Mouse (Mus musculus) stomach, embryonic 15.5 days (tissue): Measurements from ENCODE around the gene Dmbx1. TPM values are rescaled to one million over a fixed set of nuclear protein-coding genes. Genes with fewer than 3 reads are reported as not detected.
A peak's percentile ranks its signal among the peaks of the same experiment; 100 is the strongest.

Experiments
- ATAC-seq: fragments of 200-750 bp; cut with Nextera tagmentation; 2 replicates; pipeline ENCODE4 v1.8.0; 2017; ENCODE audit warnings: low read depth, moderate number of reproducible peaks, moderate TSS enrichment; ENCODE audit not compliant: insufficient read depth, low FRiP score
- H3K27ac ChIP-seq: fragments of 300-500 bp; sonication (generic); 2 replicates; pipeline ENCODE4 v1.5.1; 2015; ENCODE audit warnings: mild to moderate bottlenecking, inconsistent platforms
- H3K27me3 ChIP-seq: fragments of 300-500 bp; sonication (generic); replicated peaks from 2 replicates; pipeline ENCODE4 v1.6.1; 2015; ENCODE audit warnings: inconsistent platforms
- H3K36me3 ChIP-seq: fragments of 300-500 bp; sonication (generic); 2 replicates; pipeline ENCODE4 v1.6.1; 2015; ENCODE audit warnings: inconsistent platforms
- H3K4me1 ChIP-seq: fragments of 300-500 bp; sonication (generic); 2 replicates; pipeline ENCODE4 v1.6.1; 2015; ENCODE audit warnings: inconsistent platforms
- H3K4me2 ChIP-seq: fragments of 300-500 bp; sonication (generic); 2 replicates; pipeline ENCODE4 v1.6.1; 2015; ENCODE audit warnings: mild to moderate bottlenecking, inconsistent platforms
- H3K4me3 ChIP-seq: fragments of 300-500 bp; sonication (generic); replicated peaks from 2 replicates; pipeline ENCODE4 v1.5.1; 2015; ENCODE audit warnings: inconsistent platforms
- H3K9ac ChIP-seq: fragments of 300-500 bp; sonication (generic); 2 replicates; pipeline ENCODE4 v1.6.1; 2015; ENCODE audit warnings: inconsistent platforms
- H3K9me3 ChIP-seq: fragments of 300-500 bp; sonication (generic); 2 replicates; pipeline ENCODE4 v1.6.1; 2016; ENCODE audit warnings: inconsistent platforms
- WGBS: fragments of 180-500 bp; shearing (Covaris S2); methylation state at CpG from one replicate; pipeline ENCODE4 v1.1.7; 2015; 5-methylcytosine and 5-hydroxymethylcytosine counted together
- polyA plus RNA-seq: library from polyadenylated mRNA; unstranded; fragments of >200 nt; fragmentation: Nextera tagmentation; extraction: Ambion mirVana; gene quantifications from 2 replicates; pipeline ENCODE4 v1.2.1, GENCODE M21; 2015

Dmbx1 gene
- polyA plus RNA-seq, 1 experiment from 2014 or later = 0.03 TPM

DNA sequence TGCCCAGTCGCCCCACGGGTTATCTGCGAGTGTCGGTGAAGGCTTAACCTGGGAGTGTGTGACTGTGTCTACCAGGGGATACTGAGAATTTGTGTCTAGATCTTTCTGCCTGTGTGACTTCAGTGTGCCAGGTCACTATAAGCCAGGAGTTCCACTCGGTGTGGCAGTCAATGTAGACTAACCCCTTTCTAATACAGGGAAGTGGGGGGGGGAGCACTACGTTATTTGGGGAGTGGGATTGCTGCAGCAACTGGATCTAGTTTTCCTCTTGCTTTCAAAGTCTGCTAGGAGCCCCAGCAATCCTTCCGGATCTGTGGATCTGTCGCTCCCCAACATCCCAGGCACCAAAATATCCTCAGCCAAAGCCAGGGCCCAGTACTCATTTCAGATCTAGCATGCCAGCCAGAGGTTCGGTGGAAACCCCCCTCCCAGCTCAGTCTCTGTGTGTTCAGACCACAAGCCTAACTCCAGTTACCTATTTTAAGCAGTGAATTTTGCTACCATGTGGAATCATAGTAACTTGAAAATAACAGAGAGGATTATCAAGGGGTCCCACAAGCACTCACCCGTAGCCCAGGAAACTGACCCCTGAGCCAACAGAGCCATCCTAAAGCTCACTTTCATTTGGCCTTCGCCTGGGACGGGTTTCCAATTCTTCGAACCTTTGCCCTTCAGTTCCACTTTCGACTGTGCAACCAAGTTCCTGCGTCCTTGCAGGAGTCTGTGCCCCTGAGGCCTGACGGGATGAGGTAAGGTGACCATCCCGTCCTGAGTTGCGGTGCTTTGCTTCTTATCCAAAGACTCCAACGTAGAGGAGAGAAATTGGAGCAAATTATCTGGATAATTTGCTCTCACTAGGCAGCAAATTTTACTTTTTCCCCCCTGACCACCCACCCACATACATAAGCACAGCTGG, 2.4 kb downstream of the Dmbx1 start:
- Histone ChIP-seq H3K36me3 (no peaks in the 10 kb centered on the region), H3K9ac (no peak overlapping the region), H3K4me3 (no peak overlapping the region), H3K4me1 (peaks cover 11% of the 10 kb centered on the region), H3K27me3 (peaks cover 98% of the 10 kb centered on the region), H3K4me2 (no peak overlapping the region), H3K9me3 (no peaks in the 10 kb centered on the region), H3K27ac (no peak overlapping the region)
- ATAC-seq = no peak
- WGBS = 7% methylated on average over 19 of the region's 19 CpGs

DNA sequence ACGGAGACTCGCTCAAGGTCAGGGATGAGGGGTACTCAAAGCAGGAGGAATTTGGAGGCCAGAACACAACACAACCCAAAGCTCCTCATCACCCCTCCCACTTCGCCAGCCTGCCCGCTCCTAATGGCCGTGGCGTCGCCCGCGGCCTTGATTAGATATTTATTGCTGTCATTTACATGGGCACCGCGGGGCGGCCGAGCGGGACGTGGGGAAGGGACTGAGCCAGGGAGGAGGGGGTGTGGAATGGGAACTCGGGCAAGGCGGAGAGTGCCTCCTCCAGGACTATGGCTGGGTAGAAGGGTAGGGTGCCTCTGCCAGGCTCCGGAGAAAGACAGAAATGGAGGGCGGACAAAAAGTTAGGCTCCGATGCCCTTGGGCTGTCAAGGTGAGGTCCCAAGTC, 3.1 kb downstream of the Dmbx1 start:
- Histone ChIP-seq H3K9me3 (no peaks in the 10 kb centered on the region), H3K4me1 (peaks cover 11% of the 10 kb centered on the region), H3K36me3 (no peaks in the 10 kb centered on the region), H3K27ac (no peak overlapping the region), H3K4me2 (no peak overlapping the region; the same call in 1 of the 2 replicates), H3K27me3 (peaks cover 98% of the 10 kb centered on the region), H3K9ac (no peak overlapping the region), H3K4me3 (no peak overlapping the region)
- no peak for ATAC-seq
- 1% methylated on average over 20 of the region's 20 CpGs for WGBS

DNA sequence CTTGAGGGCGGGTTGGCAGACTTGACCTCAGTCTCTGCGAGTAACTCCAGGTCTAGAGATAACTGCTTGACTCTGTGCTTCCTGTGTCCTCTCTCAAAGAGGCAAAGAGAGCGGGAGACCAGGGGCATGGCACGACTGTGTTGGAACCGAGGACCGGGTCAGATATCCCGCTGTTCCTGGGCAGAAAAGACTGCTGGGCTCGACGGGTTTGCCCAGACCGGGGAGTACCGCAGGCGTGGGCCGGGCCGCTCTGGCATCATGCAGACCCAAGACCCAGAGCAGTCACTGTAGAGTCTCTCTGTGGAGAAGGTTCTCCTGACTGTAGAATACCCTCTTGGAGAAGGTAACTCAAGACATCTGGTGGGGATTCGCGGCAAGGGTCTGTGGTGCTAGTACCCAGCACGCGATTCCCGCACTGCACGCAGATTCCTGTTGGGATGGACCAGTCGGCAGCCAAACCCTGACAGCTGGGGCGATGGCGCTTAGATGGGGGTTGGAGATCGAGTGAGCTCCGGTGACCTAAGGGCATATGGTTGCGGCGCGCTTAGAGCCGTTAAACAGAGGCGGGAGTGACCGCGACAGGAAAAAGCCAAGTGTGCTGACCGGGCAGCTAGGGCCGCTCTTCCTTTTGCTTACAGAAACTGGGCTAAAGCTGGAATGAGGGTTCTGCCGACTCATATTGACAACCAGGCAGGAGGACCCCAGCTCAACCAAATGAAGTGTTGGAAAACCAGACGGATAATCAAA, 3.7 kb downstream of the Dmbx1 start:
- H3K36me3 ChIP-seq = no peaks in the 10 kb centered on the region
- no peak overlapping the region for H3K4me2 ChIP-seq
- no peak for ATAC-seq
- no peaks in the 10 kb centered on the region for H3K9me3 ChIP-seq
- under 1% methylated on average over 36 of the region's 36 CpGs for WGBS
- peaks cover 11% of the 10 kb centered on the region for H3K4me1 ChIP-seq
- H3K4me3 ChIP-seq = peak overlapping the region; percentile 3; the same call in 1 of the 2 replicates
- H3K27ac ChIP-seq = no peak overlapping the region
- no peak overlapping the region for H3K9ac ChIP-seq
- peaks cover 98% of the 10 kb centered on the region for H3K27me3 ChIP-seq

DNA sequence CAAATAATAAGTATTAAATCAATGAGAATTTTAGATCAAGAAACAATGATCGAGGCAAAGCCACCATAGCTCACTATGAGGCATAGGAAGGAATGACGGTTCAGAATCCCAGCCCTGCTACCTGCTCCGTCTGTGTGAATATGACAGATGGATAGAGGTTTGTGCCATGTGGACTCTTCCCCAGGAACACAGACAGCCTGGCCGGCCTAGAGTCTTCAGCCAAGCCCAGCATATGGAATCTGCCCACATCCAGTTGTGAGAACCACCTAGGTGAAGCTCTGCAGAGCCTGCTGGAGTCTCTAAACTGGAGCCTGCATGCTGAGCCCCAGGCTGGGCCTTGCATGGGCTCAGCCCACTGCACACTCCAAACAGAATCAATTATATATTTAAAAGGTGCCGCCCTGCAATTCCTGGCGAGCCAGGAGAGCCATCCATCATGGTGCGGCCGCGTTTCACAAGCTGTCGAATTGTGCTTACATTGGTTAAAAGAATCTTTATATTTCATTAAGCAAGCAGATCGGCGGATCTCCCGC, 8.1 kb downstream of the Dmbx1 start:
- 25% methylated on average over 13 of the region's 13 CpGs for WGBS
- no peak overlapping the region for H3K27ac ChIP-seq
- no peaks in the 10 kb centered on the region for H3K9me3 ChIP-seq
- ATAC-seq = no peak
- H3K27me3 ChIP-seq = peaks cover 74% of the 10 kb centered on the region
- 0 out of 2 replicates have a peak, but pooled peaks cover 2% of the 10 kb centered on the region for H3K4me1 ChIP-seq
- H3K4me3 ChIP-seq = no peak overlapping the region
- H3K9ac ChIP-seq = no peak overlapping the region
- no peak overlapping the region for H3K4me2 ChIP-seq
- H3K36me3 ChIP-seq = no peaks in the 10 kb centered on the region

DNA sequence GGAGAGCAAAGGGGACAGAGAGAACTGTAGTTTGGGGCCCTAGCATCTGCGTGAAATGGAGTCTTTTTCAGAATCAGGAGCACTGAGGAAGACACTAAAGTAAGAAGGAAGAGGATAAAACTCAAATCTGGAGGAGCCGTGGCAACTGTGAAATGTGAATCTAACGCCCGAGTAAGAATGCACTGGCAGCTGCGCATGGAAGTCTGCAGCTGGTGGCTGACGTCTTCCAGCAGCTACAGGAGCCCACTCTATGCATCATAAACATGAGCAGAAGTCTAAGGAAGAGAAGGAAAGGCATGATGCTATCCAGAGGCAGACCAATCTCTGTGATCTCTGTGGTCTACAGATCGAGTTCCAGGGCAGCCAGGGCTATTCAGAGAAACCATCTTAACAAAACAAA, 12.1 kb downstream of the Dmbx1 start:
- Histone ChIP-seq H3K36me3 (no peaks in the 10 kb centered on the region), H3K4me3 (no peak overlapping the region), H3K27ac (no peak overlapping the region), H3K27me3 (peaks cover 36% of the 10 kb centered on the region), H3K9ac (no peak overlapping the region), H3K9me3 (no peaks in the 10 kb centered on the region), H3K4me1 (no peaks in the 10 kb centered on the region), H3K4me2 (no peak overlapping the region)
- WGBS = 35% methylated on average over 7 of the region's 7 CpGs
- no peak for ATAC-seq

DNA sequence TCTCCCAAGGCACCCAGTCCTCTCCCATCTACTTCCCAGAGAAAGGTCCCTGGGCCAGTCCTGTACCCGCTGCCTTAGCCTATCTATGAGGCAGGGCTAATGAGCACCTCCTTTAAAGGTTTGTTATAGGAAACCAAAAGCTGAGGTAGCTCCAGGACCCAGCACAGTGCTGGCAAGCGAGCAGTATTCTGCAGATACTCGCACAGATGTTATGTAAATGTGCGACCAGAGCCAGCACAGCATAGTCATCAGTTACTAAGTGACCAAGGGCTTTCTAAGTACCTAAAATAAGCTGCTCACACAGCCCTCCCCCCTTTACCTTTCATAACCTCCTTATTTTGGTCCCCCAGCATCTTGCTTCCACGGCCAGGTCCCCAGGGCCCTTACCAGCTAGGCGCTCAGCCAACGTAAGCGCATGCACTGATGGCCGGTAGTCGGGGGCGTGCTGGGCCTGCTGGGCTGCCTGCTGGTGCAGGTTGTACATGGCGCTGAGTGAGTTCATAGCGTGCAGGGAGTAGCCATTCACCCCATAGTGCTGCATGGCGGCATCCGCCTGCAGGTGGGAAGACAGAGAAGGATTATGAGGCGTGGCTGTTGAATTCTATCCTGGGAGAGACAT, 16.4 kb downstream of the Dmbx1 start:
- H3K36me3 ChIP-seq = no peaks in the 10 kb centered on the region
- no peaks in the 10 kb centered on the region for H3K9me3 ChIP-seq
- no peak for ATAC-seq
- no peak overlapping the region for H3K27ac ChIP-seq
- H3K9ac ChIP-seq = no peak overlapping the region
- H3K4me1 ChIP-seq = no peaks in the 10 kb centered on the region
- no peak overlapping the region for H3K4me2 ChIP-seq
- H3K4me3 ChIP-seq = no peak overlapping the region
- WGBS = 68% methylated on average over 16 of the region's 16 CpGs
- peaks cover 17% of the 10 kb centered on the region for H3K27me3 ChIP-seq

DNA sequence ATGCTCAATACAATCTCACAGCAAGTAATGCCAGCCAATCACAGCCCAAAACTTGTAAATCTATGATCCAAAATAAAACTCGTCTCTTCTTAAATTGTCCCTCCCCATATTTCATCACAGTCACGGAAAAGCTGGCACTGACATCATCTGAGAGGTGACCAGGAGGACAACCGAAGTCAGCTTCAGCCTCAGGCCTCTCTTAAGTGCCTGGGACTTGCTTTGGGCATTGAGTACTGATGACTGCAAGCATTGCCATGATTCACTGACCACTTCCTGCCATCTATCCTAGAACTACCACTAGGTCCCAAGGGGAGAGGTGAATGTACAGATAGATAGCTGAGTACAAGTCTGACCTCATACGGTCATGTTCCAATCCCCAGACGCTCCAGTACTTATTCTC, 17.0 kb downstream of the Dmbx1 start:
- Histone ChIP-seq H3K27me3 (peaks cover 20% of the 10 kb centered on the region), H3K9ac (no peak overlapping the region), H3K36me3 (no peaks in the 10 kb centered on the region), H3K4me1 (no peaks in the 10 kb centered on the region), H3K27ac (no peak overlapping the region), H3K4me2 (no peak overlapping the region), H3K9me3 (no peaks in the 10 kb centered on the region), H3K4me3 (no peak overlapping the region)
- WGBS = 76% methylated on average over 5 of the region's 5 CpGs
- ATAC-seq = no peak

DNA sequence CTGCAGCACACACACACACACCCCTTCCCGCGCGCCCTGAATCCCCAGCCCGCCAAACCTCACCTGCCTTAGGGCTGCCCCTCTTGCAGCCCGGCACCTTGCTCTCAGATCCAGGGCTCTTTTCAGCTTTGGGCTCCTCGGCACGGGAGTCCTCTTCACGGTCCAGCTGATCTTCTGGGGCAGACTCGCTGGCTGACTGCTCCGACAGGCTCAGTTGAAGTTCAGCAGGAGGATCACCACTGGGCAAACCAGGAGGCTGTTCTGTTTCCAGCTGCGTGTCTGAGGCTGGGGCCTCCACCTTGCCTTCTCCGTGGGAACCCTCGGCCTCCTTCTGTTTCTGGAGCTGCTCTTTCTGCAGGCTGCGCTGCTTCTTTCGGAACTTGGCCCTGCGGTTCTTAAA, 19.8 kb downstream of the Dmbx1 start:
- H3K4me3 ChIP-seq = no peak overlapping the region
- H3K36me3 ChIP-seq = no peaks in the 10 kb centered on the region
- no peaks in the 10 kb centered on the region for H3K4me1 ChIP-seq
- no peaks in the 10 kb centered on the region for H3K9me3 ChIP-seq
- WGBS = 78% methylated on average over 16 of the region's 16 CpGs
- H3K4me2 ChIP-seq = no peak overlapping the region
- ATAC-seq = no peak
- H3K9ac ChIP-seq = no peak overlapping the region
- no peak overlapping the region for H3K27ac ChIP-seq
- peaks cover 27% of the 10 kb centered on the region for H3K27me3 ChIP-seq

DNA sequence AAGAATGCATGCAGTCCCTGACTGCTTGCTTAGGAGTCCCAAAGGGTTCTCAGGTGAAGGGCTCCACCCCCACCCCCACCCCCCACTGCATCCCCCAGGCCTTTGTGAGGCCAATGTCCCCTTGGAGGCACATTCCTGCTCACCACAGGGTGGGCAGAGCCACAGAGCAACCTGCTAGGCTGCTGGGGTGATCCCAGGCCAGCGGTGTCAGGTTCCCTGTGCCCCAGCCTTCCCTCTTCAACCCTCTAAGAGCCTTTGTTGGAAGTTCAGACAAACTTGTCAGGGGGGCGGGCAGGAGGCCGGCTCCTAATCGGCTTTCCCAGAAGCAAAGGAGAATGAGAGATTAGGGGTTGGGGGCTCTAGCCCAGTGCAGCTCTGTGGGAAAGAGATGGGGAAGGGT, 28.1 kb downstream of the Dmbx1 start:
- Histone ChIP-seq H3K36me3 (no peaks in the 10 kb centered on the region), H3K9me3 (no peaks in the 10 kb centered on the region), H3K4me1 (no peaks in the 10 kb centered on the region), H3K27ac (no peak overlapping the region), H3K9ac (no peak overlapping the region), H3K27me3 (peaks cover 7% of the 10 kb centered on the region; the same call in 1 of the 2 replicates), H3K4me3 (no peak overlapping the region), H3K4me2 (no peak overlapping the region)
- ATAC-seq = no peak
- WGBS = 2% methylated on average over 4 of the region's 4 CpGs

DNA sequence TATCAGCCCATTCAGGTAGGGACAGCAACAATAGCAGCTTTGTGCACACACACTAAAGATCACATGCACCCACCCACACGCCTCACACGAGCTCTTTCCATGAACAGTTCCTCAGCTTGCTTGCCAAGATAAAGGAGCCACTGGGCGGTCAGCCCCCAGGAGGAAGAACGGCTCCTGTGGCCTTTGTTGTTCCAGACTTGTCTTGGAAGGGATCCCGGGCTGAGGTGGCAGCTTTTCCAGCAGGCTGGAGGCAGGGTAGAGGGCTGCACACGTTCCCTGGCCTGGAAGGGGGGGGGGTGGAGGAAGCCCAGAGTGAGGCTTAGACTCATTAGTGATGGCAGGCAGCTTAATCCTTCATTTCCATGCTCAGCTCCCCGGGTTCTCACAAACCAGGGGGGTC, 31.1 kb downstream of the Dmbx1 start:
- H3K4me1 ChIP-seq = no peaks in the 10 kb centered on the region
- no peak overlapping the region for H3K4me3 ChIP-seq
- no peaks in the 10 kb centered on the region for H3K36me3 ChIP-seq
- peaks cover 25% of the 10 kb centered on the region; the same call in 1 of the 2 replicates for H3K27me3 ChIP-seq
- ATAC-seq = no peak
- no peak overlapping the region for H3K4me2 ChIP-seq
- 19% methylated on average over 7 of the region's 7 CpGs for WGBS
- no peak overlapping the region for H3K9ac ChIP-seq
- no peaks in the 10 kb centered on the region for H3K9me3 ChIP-seq
- no peak overlapping the region for H3K27ac ChIP-seq

DNA sequence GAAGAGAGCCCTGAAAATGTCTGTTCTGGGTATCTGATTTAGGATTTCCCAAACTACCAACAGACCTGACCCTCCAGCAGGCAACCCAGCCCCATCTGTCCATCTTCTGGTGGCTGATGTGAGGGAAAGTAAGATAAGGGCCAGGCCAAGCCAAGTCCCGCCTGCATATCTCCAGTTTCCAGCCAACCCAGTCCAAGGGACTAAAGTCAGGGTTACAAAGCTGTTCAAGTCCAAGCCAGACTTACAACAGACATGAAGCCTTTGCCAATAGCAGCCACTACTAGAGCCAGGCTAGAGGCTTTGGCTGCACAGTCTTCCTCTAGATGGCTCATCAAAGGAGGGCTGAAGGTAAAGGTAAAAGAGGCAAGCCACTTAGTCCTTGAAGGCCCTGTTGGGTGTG, 31.7 kb downstream of the Dmbx1 start:
- Histone ChIP-seq H3K4me1 (no peaks in the 10 kb centered on the region), H3K36me3 (no peaks in the 10 kb centered on the region), H3K27ac (no peak overlapping the region), H3K27me3 (peaks cover 26% of the 10 kb centered on the region; the same call in 1 of the 2 replicates), H3K9ac (no peak overlapping the region), H3K4me3 (no peak overlapping the region), H3K4me2 (no peak overlapping the region), H3K9me3 (no peaks in the 10 kb centered on the region)
- ATAC-seq = no peak
- 42% methylated on average over 1 of the region's 1 CpGs for WGBS
